Mouse (Mus musculus) liver, postnatal 0 days (tissue): ENCODE results near the gene Ms4a2. TPM values are rescaled to one million over a fixed set of nuclear protein-coding genes. Genes with fewer than 3 reads are reported as not detected.
A peak's percentile ranks its signal among the peaks of the same experiment; 100 is the strongest.

ENCODE experiments used
- ATAC-seq: fragments of 200-750 bp; cut with Nextera tagmentation; 2 replicates; pipeline ENCODE4 v1.8.0; 2017; ENCODE audit warnings: mild to moderate bottlenecking, moderate library complexity
- DNase-seq: peaks from one replicate; pipeline ENCODE4 v3.0.0-alpha.2; 2016
- H3K27ac ChIP-seq: fragments of 300-500 bp; sonication (generic); 2 replicates; pipeline ENCODE4 v1.5.1; 2014; ENCODE audit warnings: antibody characterized with exemption, moderate library complexity, mild to moderate bottlenecking, low read depth
- H3K27me3 ChIP-seq: fragments of 300-500 bp; sonication (generic); 2 replicates; pipeline ENCODE4 v1.6.1; 2014; ENCODE audit warnings: low read length, control low read depth, mixed read lengths; ENCODE audit not compliant: insufficient read depth
- H3K36me3 ChIP-seq: fragments of 300-500 bp; sonication (generic); replicated peaks from 2 replicates; pipeline ENCODE4 v1.6.1; 2014; ENCODE audit warnings: mild to moderate bottlenecking, control low read depth, low read length, moderate library complexity, mixed read lengths; ENCODE audit not compliant: insufficient read depth
- H3K4me1 ChIP-seq: fragments of 300-500 bp; sonication (generic); 2 replicates; pipeline ENCODE4 v1.6.1; 2014; ENCODE audit warnings: antibody characterized with exemption, mild to moderate bottlenecking, control low read depth; ENCODE audit not compliant: insufficient read depth
- H3K4me2 ChIP-seq: fragments of 300-500 bp; sonication (generic); 2 replicates; pipeline ENCODE4 v1.6.1; 2014; ENCODE audit warnings: low read depth, mild to moderate bottlenecking, low read length, moderate library complexity, mixed read lengths
- H3K4me3 ChIP-seq: fragments of 300-500 bp; sonication (generic); 2 replicates; pipeline ENCODE4 v1.5.1; 2014; ENCODE audit warnings: low read depth, low read length
- H3K9ac ChIP-seq: fragments of 300-500 bp; sonication (generic); replicated peaks from 2 replicates; pipeline ENCODE4 v1.6.1; 2014; ENCODE audit warnings: mild to moderate bottlenecking, moderate library complexity
- H3K9me3 ChIP-seq: fragments of 300-500 bp; sonication (generic); 2 replicates; pipeline ENCODE4 v1.6.1; 2016; ENCODE audit warnings: mild to moderate bottlenecking, control low read depth, low read length, mixed read lengths
- CTCF ChIP-seq: sonication (generic); IDR thresholded peaks from 2 replicates; pipeline ENCODE4 v1.5.1; 2016; ENCODE audit warnings: antibody characterized with exemption, low read depth
- EP300 ChIP-seq: IDR thresholded peaks from 2 replicates; pipeline ENCODE4 v1.6.1; 2016; ENCODE audit warnings: antibody characterized with exemption, low read depth, mild to moderate bottlenecking
- WGBS: fragments of 180-500 bp; shearing (Covaris S2); extraction: QIAGEN DNeasy Blood & Tissue Kit; methylation state at CpG from one replicate; pipeline ENCODE4 v1.1.7; 2014; ENCODE audit not compliant: insufficient replicate concordance; 5-methylcytosine and 5-hydroxymethylcytosine counted together
- polyA plus RNA-seq: library from polyadenylated mRNA; unstranded; fragments of >200 nt; fragmentation: Nextera tagmentation; extraction: Ambion mirVana; gene quantifications from 2 replicates; pipeline ENCODE4 v1.2.1, GENCODE M21; 2015

The Ms4a2 gene
- polyA plus RNA-seq, 1 experiment from 2014 or later = 0.90 TPM

GRCm38 (mm10) chr19:11617983-11618382, 5.5 kb downstream of the Ms4a2 start:
- Histone ChIP-seq H3K4me3 (no peak overlapping the region), H3K4me1 (peaks cover 2% of the 10 kb centered on the region; the same call in 1 of the 2 replicates), H3K9me3 (no peaks in the 10 kb centered on the region), H3K27me3 (no peaks in the 10 kb centered on the region), H3K4me2 (no peak overlapping the region), H3K9ac (no peak overlapping the region), H3K27ac (no peak overlapping the region), H3K36me3 (no peaks in the 10 kb centered on the region)
- ATAC-seq = no peak
- no peak for DNase-seq
- TF ChIP-seq CTCF (no peak), EP300 (0 out of 2 replicates have a peak, but pooled peaks have one; percentile 18)

- DNase-seq = no peak
- no peaks in the 10 kb centered on the region for H3K36me3 ChIP-seq
- WGBS = 33% methylated on average over 2 of the region's 2 CpGs
Observed at GRCm38 (mm10) chr19:11614805-11615204, 8.7 kb downstream of the Ms4a2 start.

GRCm38 (mm10) chr19:11613776-11614443, 9.6 kb downstream of the Ms4a2 start:
- Histone ChIP-seq H3K9ac (no peak overlapping the region), H3K4me1 (peaks cover 2% of the 10 kb centered on the region; the same call in 1 of the 2 replicates), H3K27me3 (no peaks in the 10 kb centered on the region), H3K4me2 (no peak overlapping the region), H3K36me3 (no peaks in the 10 kb centered on the region), H3K9me3 (no peaks in the 10 kb centered on the region), H3K4me3 (no peak overlapping the region), H3K27ac (no peak overlapping the region)
- ATAC-seq = no peak
- DNase-seq = no peak
- TF ChIP-seq EP300 = no peak
- no peak for TF ChIP-seq CTCF
- 40% methylated on average over 8 of the region's 8 CpGs for WGBS

More at GRCm38 (mm10) chr19:11614805-11615204, 8.7 kb downstream of the Ms4a2 start:
- Histone ChIP-seq H3K9me3 (no peaks in the 10 kb centered on the region), H3K4me2 (no peak overlapping the region), H3K27me3 (no peaks in the 10 kb centered on the region), H3K27ac (no peak overlapping the region), H3K9ac (no peak overlapping the region), H3K4me3 (no peak overlapping the region), H3K4me1 (peaks cover 2% of the 10 kb centered on the region; the same call in 1 of the 2 replicates)
- ATAC-seq = no peak
- no peak for TF ChIP-seq CTCF
- TF ChIP-seq EP300 = no peak

GRCm38 (mm10) chr19:11613084-11613483, 10.4 kb downstream of the Ms4a2 start:
- H3K27ac ChIP-seq = no peak overlapping the region
- H3K36me3 ChIP-seq = no peaks in the 10 kb centered on the region
- 44% methylated on average over 1 of the region's 1 CpGs for WGBS
- no peak overlapping the region for H3K4me3 ChIP-seq
- DNase-seq (no peak), ATAC-seq (no peak)
- no peaks in the 10 kb centered on the region for H3K9me3 ChIP-seq
- H3K27me3 ChIP-seq = no peaks in the 10 kb centered on the region
- no peak overlapping the region for H3K4me2 ChIP-seq
- H3K9ac ChIP-seq = no peak overlapping the region
- TF ChIP-seq CTCF (no peak), EP300 (peak; percentile 18; the same call in 1 of the 2 replicates)
- peaks cover 2% of the 10 kb centered on the region; the same call in 1 of the 2 replicates for H3K4me1 ChIP-seq

- Histone ChIP-seq H3K4me1 (peaks cover 2% of the 10 kb centered on the region; the same call in 1 of the 2 replicates), H3K9ac (no peak overlapping the region), H3K4me3 (no peak overlapping the region), H3K9me3 (no peaks in the 10 kb centered on the region), H3K27me3 (no peaks in the 10 kb centered on the region), H3K4me2 (no peak overlapping the region), H3K27ac (no peak overlapping the region), H3K36me3 (no peaks in the 10 kb centered on the region)
- no peak for TF ChIP-seq CTCF
- no peak for TF ChIP-seq EP300
- ATAC-seq = no peak
- no peak for DNase-seq
- 47% methylated on average over 2 of the region's 2 CpGs for WGBS
Observed at GRCm38 (mm10) chr19:11612293-11612692, 11.2 kb downstream of the Ms4a2 start.

- no peak overlapping the region for H3K9ac ChIP-seq
- no peak overlapping the region for H3K27ac ChIP-seq
- peak; percentile 54; the same call in 1 of the 2 replicates for ATAC-seq
- H3K4me2 ChIP-seq = no peak overlapping the region
- H3K9me3 ChIP-seq = no peaks in the 10 kb centered on the region
- no peak for DNase-seq
- no peaks in the 10 kb centered on the region for H3K27me3 ChIP-seq
- no peak overlapping the region for H3K4me3 ChIP-seq
- WGBS = 11% methylated on average over 6 of the region's 6 CpGs
- peaks cover 2% of the 10 kb centered on the region; the same call in 1 of the 2 replicates for H3K4me1 ChIP-seq
- peak; percentile 78 for TF ChIP-seq CTCF
- no peak for TF ChIP-seq EP300
- H3K36me3 ChIP-seq = no peaks in the 10 kb centered on the region
Observed at GRCm38 (mm10) chr19:11611541-11611945, 12.0 kb downstream of the Ms4a2 start.
